Mouse (Mus musculus) MEL (cell line): Measurements from ENCODE around the gene Dscam. TPM values are rescaled to one million over a fixed set of nuclear protein-coding genes. Genes with fewer than 3 reads are reported as not detected.

Source experiments
- DNase-seq: peaks from one replicate; pipeline ENCODE4 v3.0.0; 2011; ENCODE audit warnings: low read depth, low spot score
- H3K27ac ChIP-seq: 2 replicates; pipeline ENCODE4 v1.5.1; 2012; ENCODE audit warnings: low read depth, mild to moderate bottlenecking, control low read depth, low read length, moderate library complexity; ENCODE audit not compliant: control insufficient read depth
- H3K27me3 ChIP-seq, 2 experiments: fragments of 150-350 bp in 1 of 2; sonication (generic) in 1 of 2; 2 replicates each; pipeline ENCODE4 v1.6.1; 2012; ENCODE audit warnings: low read length in 2 of 2, mild to moderate bottlenecking in 2 of 2, improper control_type of control experiment in 1 of 2, moderate library complexity in 1 of 2; ENCODE audit not compliant: insufficient read depth in 2 of 2, control insufficient read depth in 1 of 2
- H3K36me3 ChIP-seq, 2 experiments: 2 replicates each; pipeline ENCODE4 v1.6.1; 2012 to 2014; ENCODE audit warnings: low read length in 2 of 2, improper control_type of control experiment in 1 of 2, inconsistent platforms in 1 of 2, mild to moderate bottlenecking in 1 of 2; ENCODE audit not compliant: insufficient read depth in 2 of 2, control insufficient read depth in 1 of 2
- H3K4me1 ChIP-seq, 2 experiments: fragments of 150-350 bp in 1 of 2; sonication (generic) in 1 of 2; 2 replicates each; pipeline ENCODE4 v1.6.1; 2012; ENCODE audit warnings: low read length in 2 of 2, improper control_type of control experiment in 1 of 2, mild to moderate bottlenecking in 1 of 2; ENCODE audit not compliant: insufficient read depth in 2 of 2, control insufficient read depth in 1 of 2
- H3K4me3 ChIP-seq, 2 experiments: fragments of 150-350 bp in 1 of 2; sonication (generic) in 1 of 2; 2 replicates each; pipeline ENCODE4 v1.5.1; 2012; ENCODE audit warnings: low read depth in 2 of 2, low read length in 2 of 2, mild to moderate bottlenecking in 2 of 2, moderate library complexity in 2 of 2, control low read depth in 1 of 2, improper control_type of control experiment in 1 of 2; ENCODE audit not compliant: control insufficient read depth in 1 of 2, insufficient read depth in 1 of 2
- H3K79me2 ChIP-seq: 2 replicates; pipeline ENCODE4 v1.6.1; 2012; ENCODE audit warnings: mild to moderate bottlenecking, low read length, moderate library complexity; ENCODE audit not compliant: control insufficient read depth, poor library complexity, insufficient read depth
- H3K9ac ChIP-seq: 2 replicates; pipeline ENCODE4 v1.6.1; 2012; ENCODE audit warnings: low read depth, mild to moderate bottlenecking, control low read depth, low read length, moderate library complexity; ENCODE audit not compliant: control insufficient read depth, poor library complexity, severe bottlenecking
- H3K9me3 ChIP-seq: fragments of 150-350 bp; sonication (generic); replicated peaks from 2 replicates; pipeline ENCODE4 v1.6.1; 2012; ENCODE audit warnings: mild to moderate bottlenecking, low read length, improper control_type of control experiment, moderate library complexity; ENCODE audit not compliant: insufficient read depth
- BHLHE40 ChIP-seq: IDR thresholded peaks from 2 replicates; pipeline ENCODE4 v1.6.1; 2012; ENCODE audit warnings: low read depth, mild to moderate bottlenecking, inconsistent platforms, low read length, improper control_type of control experiment, borderline replicate concordance
- CHD2 ChIP-seq: IDR thresholded peaks from 2 replicates; pipeline ENCODE4 v1.6.1; 2011; ENCODE audit warnings: low read length, improper control_type of control experiment
- CTCF ChIP-seq, 3 experiments: IDR thresholded peaks in 2 of 3; conservative IDR thresholded peaks in 1 of 3; 2 replicates each; pipeline ENCODE4 v1.5.1; 2011 to 2012; ENCODE audit warnings: low read length in 3 of 3, low read depth in 2 of 3, mild to moderate bottlenecking in 2 of 3, improper control_type of control experiment in 1 of 3, inconsistent platforms in 1 of 3, mixed read lengths in 1 of 3, moderate library complexity in 1 of 3; ENCODE audit not compliant: control insufficient read depth in 1 of 3, insufficient read depth in 1 of 3, poor library complexity in 1 of 3, severe bottlenecking in 1 of 3
- ELF1 ChIP-seq: IDR thresholded peaks from 2 replicates; pipeline ENCODE4 v1.6.1; 2014; ENCODE audit warnings: low read depth, mild to moderate bottlenecking, inconsistent platforms, low read length, improper control_type of control experiment, moderate library complexity
- GABPA ChIP-seq: IDR thresholded peaks from 2 replicates; pipeline ENCODE4 v1.6.1; 2012; ENCODE audit warnings: low read depth, mild to moderate bottlenecking, inconsistent platforms, low read length, improper control_type of control experiment, moderate library complexity
- GATA1 ChIP-seq: IDR thresholded peaks from 2 replicates; pipeline ENCODE4 v1.6.1; 2011; ENCODE audit warnings: low read depth, low read length, improper control_type of control experiment
- KAT2A ChIP-seq: conservative IDR thresholded peaks from 2 replicates; pipeline ENCODE4 v1.6.1; 2012; ENCODE audit warnings: low read depth, low read length, improper control_type of control experiment, inconsistent platforms
- MAX ChIP-seq: IDR thresholded peaks from 2 replicates; pipeline ENCODE4 v1.6.1; 2011; ENCODE audit warnings: low read length, improper control_type of control experiment
- MAZ ChIP-seq: IDR thresholded peaks from 2 replicates; pipeline ENCODE4 v1.6.1; 2012; ENCODE audit warnings: low read depth, mild to moderate bottlenecking, inconsistent platforms, low read length, improper control_type of control experiment
- MEF2A ChIP-seq: IDR thresholded peaks from 2 replicates; pipeline ENCODE4 v1.6.1; 2014; ENCODE audit warnings: low read depth, mild to moderate bottlenecking, inconsistent platforms, low read length, improper control_type of control experiment; ENCODE audit not compliant: poor library complexity, insufficient replicate concordance, severe bottlenecking; ENCODE audit errors: extremely low read depth
- MXI1 ChIP-seq: IDR thresholded peaks from 2 replicates; pipeline ENCODE4 v1.6.1; 2011; ENCODE audit warnings: mild to moderate bottlenecking, low read depth, low read length, improper control_type of control experiment
- MYB ChIP-seq: IDR thresholded peaks from 2 replicates; pipeline ENCODE4 v1.6.1; 2011; ENCODE audit warnings: mild to moderate bottlenecking, low read depth, low read length, improper control_type of control experiment
- NRF1 ChIP-seq: IDR thresholded peaks from 2 replicates; pipeline ENCODE4 v1.6.1; 2014; ENCODE audit warnings: low read depth, mild to moderate bottlenecking, inconsistent platforms, low read length, improper control_type of control experiment, moderate library complexity; ENCODE audit not compliant: poor library complexity, insufficient read depth, severe bottlenecking
- POLR2AphosphoS2 ChIP-seq: IDR thresholded peaks from 2 replicates; pipeline ENCODE4 v1.6.1; 2011; ENCODE audit warnings: low read length, improper control_type of control experiment
- RCOR1 ChIP-seq: IDR thresholded peaks from 2 replicates; pipeline ENCODE4 v1.6.1; 2012; ENCODE audit warnings: low read depth, mild to moderate bottlenecking, inconsistent platforms, low read length, improper control_type of control experiment
- TCF12 ChIP-seq: IDR thresholded peaks from 2 replicates; pipeline ENCODE4 v1.6.1; 2014; ENCODE audit warnings: low read depth, mild to moderate bottlenecking, inconsistent platforms, low read length, improper control_type of control experiment, moderate library complexity
- USF1 ChIP-seq: IDR thresholded peaks from 2 replicates; pipeline ENCODE4 v1.6.1; 2014; ENCODE audit warnings: low read depth, mild to moderate bottlenecking, inconsistent platforms, low read length, improper control_type of control experiment, moderate library complexity
- USF2 ChIP-seq, 2 experiments: IDR thresholded peaks; 2 replicates each; pipeline ENCODE4 v1.6.1; 2011 to 2012; ENCODE audit warnings: improper control_type of control experiment in 2 of 2, low read length in 2 of 2, borderline replicate concordance in 1 of 2, inconsistent platforms in 1 of 2, low read depth in 1 of 2, mild to moderate bottlenecking in 1 of 2; ENCODE audit not compliant: insufficient read depth in 1 of 2
- ZC3H11A ChIP-seq: IDR thresholded peaks from 2 replicates; pipeline ENCODE4 v1.6.1; 2012; ENCODE audit warnings: low read depth, mild to moderate bottlenecking, inconsistent platforms, low read length, improper control_type of control experiment
- ZKSCAN1 ChIP-seq: IDR thresholded peaks from 2 replicates; pipeline ENCODE4 v1.6.1; 2012; ENCODE audit warnings: low read depth, mild to moderate bottlenecking, inconsistent platforms, low read length, improper control_type of control experiment, moderate library complexity
- ZMIZ1 ChIP-seq: IDR thresholded peaks from 2 replicates; pipeline ENCODE4 v1.6.1; 2012; ENCODE audit warnings: low read depth, mild to moderate bottlenecking, inconsistent platforms, low read length, improper control_type of control experiment, moderate library complexity
- polyA plus RNA-seq, 2 experiments: library from polyadenylated mRNA; stranded (reverse) in 1 of 2; unstranded in 1 of 2; fragments of >175 nt in 1 of 2; fragments of >200 nt in 1 of 2; gene quantifications; 2 replicates each; pipeline versions ENCODE4 v1.2.1 to v1.2.4; 2012; ENCODE audit warnings: low replicate concordance in 2 of 2, low read depth in 1 of 2; ENCODE audit not compliant: insufficient read length in 2 of 2, insufficient read depth in 1 of 2, missing spikeins in 1 of 2
- total RNA-seq: library from RNA; depleted of rRNA; stranded (reverse); fragments of 300-350 nt; gene quantifications from 2 replicates; pipeline ENCODE4 v1.2.3, GENCODE M21; 2012

Dscam gene
- total and polyA plus RNA-seq, 3 experiments = not detected

GRCm38 (mm10) chr16:96634791-96635143 lies 535.8 kb downstream of the Dscam start:
- no peaks in the 10 kb centered on the region for H3K79me2 ChIP-seq
- H3K4me1 ChIP-seq = no peaks in the 10 kb centered on the region
- H3K9me3 ChIP-seq = no peaks in the 10 kb centered on the region
- H3K36me3 ChIP-seq = no peaks in the 10 kb centered on the region
- DNase-seq = no peak
- no peaks in the 10 kb centered on the region for H3K27me3 ChIP-seq
- no peak overlapping the region for H3K4me3 ChIP-seq
- H3K9ac ChIP-seq = no peak overlapping the region
- H3K27ac ChIP-seq = no peak overlapping the region
- TF ChIP-seq MAZ = no peak
- no peak for TF ChIP-seq GABPA
- no peak for TF ChIP-seq USF2 (IDR thresholded peaks at IDR 0.05; ENCODE audit: borderline replicate concordance in 1 of 2, insufficient read depth in 1 of 2, low read depth in 1 of 2, low read length in 2 of 2)
- TF ChIP-seq MAX = no peak
- no peak for TF ChIP-seq TCF12
- TF ChIP-seq MEF2A = no peak
- TF ChIP-seq CTCF (IDR thresholded peaks at IDR 0.05 in 2 of 3, conservative IDR thresholded peaks at IDR 0.05 in 1 of 3; ENCODE audit: control insufficient read depth in 1 of 3, insufficient read depth in 1 of 3, low read depth in 2 of 3, low read length in 3 of 3, poor library complexity in 1 of 3, severe bottlenecking in 1 of 3) = no peak
- TF ChIP-seq KAT2A = no peak
- TF ChIP-seq ZC3H11A = no peak
- TF ChIP-seq GATA1 = no peak
- no peak for TF ChIP-seq ZMIZ1
- no peak for TF ChIP-seq MYB
- TF ChIP-seq CHD2 = no peak
- no peak for TF ChIP-seq USF1
- no peak for TF ChIP-seq POLR2AphosphoS2

- TF ChIP-seq ELF1 = no peak
- TF ChIP-seq ZC3H11A = no peak
- no peak for TF ChIP-seq USF1
- no peak for TF ChIP-seq RCOR1
- TF ChIP-seq NRF1 = no peak
- no peak for TF ChIP-seq BHLHE40
- no peak for TF ChIP-seq ZKSCAN1
- TF ChIP-seq MXI1 = no peak
- TF ChIP-seq, all 39 proteins: peak for 0
- Histone ChIP-seq H3K4me1 (no peaks in the 10 kb centered on the region), H3K79me2 (no peaks in the 10 kb centered on the region), H3K9me3 (no peaks in the 10 kb centered on the region), H3K27ac (no peak overlapping the region), H3K27me3 (no peaks in the 10 kb centered on the region), H3K36me3 (no peaks in the 10 kb centered on the region), H3K9ac (no peak overlapping the region), H3K4me3 (no peak overlapping the region)
- DNase-seq = no peak
Measured at GRCm38 (mm10) chr16:96634097-96634790, 536.3 kb downstream of the Dscam start.
